Mouse (Mus musculus): Measurements from ENCODE around the gene Sec14l2.
A peak's percentile ranks its signal among the peaks of the same experiment; 100 is the strongest.

Sec14l2 gene

GRCm38 (mm10) chr11:4122742-4123579, at the start of gene Sec14l2:
TSS of gene Sec14l2 (minus strand) at chr11:4123415.
- peak; percentile 54 for DNase-seq

GRCm38 (mm10) chr11:4166467-4167090, 43.4 kb upstream of the Sec14l2 start:
- DNase-seq, result no peak

DNA sequence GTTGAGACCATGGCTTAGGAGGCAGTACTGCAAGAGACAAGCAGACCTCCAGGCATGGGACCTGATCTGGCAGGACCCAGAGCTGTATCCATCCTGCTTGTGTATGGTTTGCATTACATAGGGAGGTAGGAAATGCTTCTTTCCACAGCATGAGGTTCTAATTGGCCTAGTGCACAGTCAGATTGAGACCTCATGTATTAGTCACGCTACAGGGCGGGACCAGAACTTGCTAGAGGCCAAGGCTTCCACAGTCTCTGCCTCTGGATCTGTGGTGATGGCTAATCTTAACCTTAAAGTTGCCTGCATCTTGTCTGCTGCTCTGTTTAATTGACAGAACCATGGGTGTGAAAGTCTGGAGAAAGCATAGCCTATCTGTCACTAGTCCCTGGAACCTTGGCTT, 41.5 kb upstream of the Sec14l2 start:
- DNase-seq, result no peak

GRCm38 (mm10) chr11:4160758-4161480, 37.7 kb upstream of the Sec14l2 start:
- no peak for DNase-seq

- peak; percentile 96 for DNase-seq
Measured at GRCm38 (mm10) chr11:4159808-4160708, 36.8 kb upstream of the Sec14l2 start, which contains the start of the genes Ccdc157 and Sf3a1. TSS of gene Ccdc157 (minus strand) at chr11:4160293. TSS of gene Sf3a1 (plus strand) at chr11:4160350.

- DNase-seq, result no peak
Measured at GRCm38 (mm10) chr11:4158676-4159075, 35.5 kb upstream of the Sec14l2 start.

- no peak for DNase-seq
Measured at GRCm38 (mm10) chr11:4155641-4156040, 32.4 kb upstream of the Sec14l2 start.

GRCm38 (mm10) chr11:4153694-4154093, 30.5 kb upstream of the Sec14l2 start:
- DNase-seq, result no peak

- DNase-seq, result no peak
Measured at GRCm38 (mm10) chr11:4149886-4150285, 26.7 kb upstream of the Sec14l2 start.

DNA sequence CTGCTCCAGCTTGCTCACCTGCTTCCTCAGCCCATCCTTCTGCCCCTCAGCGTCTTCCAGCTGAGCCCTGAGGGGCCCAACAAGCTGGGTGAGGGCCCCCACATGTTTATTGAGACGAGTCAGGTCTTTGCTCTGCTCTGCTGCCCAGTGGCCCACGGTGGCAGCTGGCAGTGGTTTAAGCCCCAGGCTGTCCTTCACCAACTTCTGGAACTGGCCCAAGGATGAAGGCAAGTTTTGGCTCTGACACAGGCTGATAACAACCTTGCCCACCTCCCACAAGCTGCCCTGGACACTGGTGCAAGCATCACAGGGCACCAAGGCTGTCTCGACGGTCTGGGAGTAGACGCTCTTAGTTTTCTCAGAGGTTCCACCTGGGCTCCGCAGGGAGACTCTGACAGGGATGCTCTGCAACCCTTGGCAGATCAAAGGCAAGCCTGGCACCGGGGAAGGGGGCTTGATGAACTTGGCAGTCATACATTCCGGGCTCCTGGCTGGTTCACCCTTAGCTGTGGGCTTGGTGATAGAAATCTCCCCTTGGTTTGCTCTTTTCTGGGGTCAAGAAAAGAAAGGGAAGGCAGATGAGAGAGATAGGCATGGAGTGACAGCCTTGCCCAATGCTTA, 25.4 kb upstream of the Sec14l2 start:
- DNase-seq, result no peak

- DNase-seq, result peak; percentile 22
Measured at GRCm38 (mm10) chr11:4148120-4148519, 24.9 kb upstream of the Sec14l2 start.

DNA sequence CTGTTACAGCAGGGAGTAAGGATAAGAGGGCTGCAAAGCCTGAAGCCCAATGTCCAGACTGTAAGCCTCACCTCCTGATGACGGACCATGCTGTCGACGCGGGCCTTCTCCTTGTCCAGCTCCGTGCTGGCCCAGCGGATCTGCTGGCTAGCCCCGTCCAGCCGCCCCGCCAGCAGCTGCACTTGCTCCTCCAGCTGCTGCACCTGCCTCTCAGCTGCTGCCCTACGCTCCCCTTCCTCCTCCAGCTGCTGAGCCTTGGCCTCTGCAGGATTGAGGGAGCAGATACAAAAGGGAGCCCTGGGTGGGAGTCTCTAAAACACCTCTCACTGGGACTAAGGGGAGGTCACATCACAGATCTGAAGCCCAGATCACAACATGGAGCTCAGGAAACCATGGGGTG, 23.9 kb upstream of the Sec14l2 start:
- no peak for DNase-seq

GRCm38 (mm10) chr11:4146381-4146780, 23.2 kb upstream of the Sec14l2 start:
- DNase-seq, result no peak

- DNase-seq, result no peak
Measured at GRCm38 (mm10) chr11:4143281-4144062, 20.3 kb upstream of the Sec14l2 start.

GRCm38 (mm10) chr11:4142352-4142751, 19.1 kb upstream of the Sec14l2 start:
- DNase-seq, result no peak

DNA sequence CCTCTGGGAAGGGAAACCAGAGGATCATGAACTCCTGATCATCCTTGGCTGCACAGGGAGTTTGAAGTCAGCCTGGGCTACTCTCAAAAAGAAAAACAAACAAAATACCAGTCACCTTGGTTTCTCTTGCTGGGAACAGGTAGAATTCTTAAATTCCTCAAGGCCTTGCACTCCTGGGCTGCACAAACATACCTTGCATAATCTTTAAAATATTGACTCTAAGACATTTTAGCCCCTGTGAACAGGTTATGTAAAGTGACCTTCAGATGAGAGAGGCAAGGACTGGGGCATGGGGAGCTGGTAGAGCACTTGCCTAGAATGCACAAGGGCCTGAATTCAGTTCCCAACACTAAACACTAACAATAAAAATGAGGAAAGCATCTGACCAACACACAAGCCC, 18.3 kb upstream of the Sec14l2 start:
- DNase-seq, result no peak

GRCm38 (mm10) chr11:4138964-4139363, 15.7 kb upstream of the Sec14l2 start:
- DNase-seq, result no peak

GRCm38 (mm10) chr11:4134986-4135935, 12.0 kb upstream of the Sec14l2 start, which contains the start of gene Rnf215:
TSS of gene Rnf215 (plus strand) at chr11:4135202.
- DNase-seq, result peak; percentile 90

- DNase-seq, result no peak
Measured at GRCm38 (mm10) chr11:4134400-4134799, 11.2 kb upstream of the Sec14l2 start.

DNA sequence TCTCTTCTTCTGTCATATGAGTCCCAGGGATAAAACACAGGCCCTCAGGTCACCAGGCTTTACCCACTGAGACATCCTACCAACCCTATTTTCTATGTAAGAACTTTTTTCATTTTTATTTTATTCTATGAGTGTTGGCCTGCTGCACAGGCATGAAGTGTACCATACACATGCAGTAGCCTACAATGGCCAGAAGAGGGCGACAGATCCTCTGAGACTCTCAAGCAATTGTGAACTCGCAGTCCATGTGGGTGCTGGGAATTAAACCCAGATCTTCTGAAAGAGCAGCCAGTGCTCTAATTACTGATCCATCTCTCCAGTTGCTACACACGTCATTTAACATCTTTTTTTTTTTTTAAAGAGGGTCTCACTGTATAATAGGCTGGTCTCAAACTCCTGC, 10.2 kb upstream of the Sec14l2 start:
- DNase-seq, result peak; percentile 33

All from lung, postnatal 10 days (tissue).